Mouse (Mus musculus) stomach, postnatal 0 days (tissue): Measurements from ENCODE around the gene Slc16a10. TPM values are rescaled to one million over a fixed set of nuclear protein-coding genes. Genes with fewer than 3 reads are reported as not detected.

Source experiments
- ATAC-seq: fragments of 200-750 bp; cut with Nextera tagmentation; 2 replicates; pipeline ENCODE4 v1.8.0; 2017; ENCODE audit not compliant: low FRiP score, low TSS enrichment
- DNase-seq: peaks from one replicate; pipeline ENCODE4 v3.0.0-alpha.2; 2016; ENCODE audit warnings: low spot score
- H3K27ac ChIP-seq: fragments of 300-500 bp; sonication (generic); replicated peaks from 2 replicates; pipeline ENCODE4 v1.5.1; 2014; ENCODE audit warnings: mild to moderate bottlenecking, control low read depth
- H3K27me3 ChIP-seq: fragments of 300-500 bp; sonication (generic); 2 replicates; pipeline ENCODE4 v1.6.1; 2014; ENCODE audit warnings: low read length; ENCODE audit not compliant: control insufficient read depth, insufficient read depth
- H3K36me3 ChIP-seq: fragments of 300-500 bp; sonication (generic); 2 replicates; pipeline ENCODE4 v1.6.1; 2014; ENCODE audit warnings: low read length, mixed read lengths; ENCODE audit not compliant: control insufficient read depth, insufficient read depth
- H3K4me1 ChIP-seq: fragments of 300-500 bp; sonication (generic); replicated peaks from 2 replicates; pipeline ENCODE4 v1.6.1; 2014; ENCODE audit warnings: antibody characterized with exemption; ENCODE audit not compliant: control insufficient read depth, insufficient read depth
- H3K4me2 ChIP-seq: fragments of 300-500 bp; sonication (generic); replicated peaks from 2 replicates; pipeline ENCODE4 v1.6.1; 2014; ENCODE audit warnings: low read depth, mild to moderate bottlenecking, control low read depth, moderate library complexity
- H3K4me3 ChIP-seq: fragments of 300-500 bp; sonication (generic); 2 replicates; pipeline ENCODE4 v1.5.1; 2014; ENCODE audit warnings: low read depth, low read length, control low read depth
- H3K9ac ChIP-seq: fragments of 300-500 bp; sonication (generic); 2 replicates; pipeline ENCODE4 v1.6.1; 2014; ENCODE audit warnings: mild to moderate bottlenecking, low read length, control low read depth, mixed read lengths
- H3K9me3 ChIP-seq: fragments of 300-500 bp; sonication (generic); 2 replicates; pipeline ENCODE4 v1.6.1; 2016; ENCODE audit warnings: low read length; ENCODE audit not compliant: control insufficient read depth
- CTCF ChIP-seq: IDR thresholded peaks from 2 replicates; pipeline ENCODE4 v1.5.1; 2016; ENCODE audit warnings: antibody characterized with exemption, low read depth, mild to moderate bottlenecking, moderate library complexity
- EP300 ChIP-seq: optimal IDR thresholded peaks from 2 replicates; pipeline ENCODE3; 2016; ENCODE audit warnings: antibody characterized with exemption
- WGBS: fragments of 180-500 bp; shearing (Covaris S2); extraction: QIAGEN DNeasy Blood & Tissue Kit; methylation state at CpG from one replicate; pipeline ENCODE4 v1.1.7; 2014; 5-methylcytosine and 5-hydroxymethylcytosine counted together
- polyA plus RNA-seq: library from polyadenylated mRNA; unstranded; fragments of >200 nt; fragmentation: Nextera tagmentation; extraction: Ambion mirVana; gene quantifications from 2 replicates; pipeline ENCODE4 v1.2.1, GENCODE M21; 2015

Slc16a10 gene
- polyA plus RNA-seq, 1 experiment from 2014 or later, result 2.6 TPM

GRCm38 (mm10) chr10:40032897-40033296 lies 109.2 kb downstream of the Slc16a10 start:
- 70% methylated on average over 2 of the region's 2 CpGs for WGBS
- Histone ChIP-seq H3K36me3 (no peaks in the 10 kb centered on the region), H3K27me3 (no peaks in the 10 kb centered on the region), H3K4me2 (no peak overlapping the region), H3K9me3 (no peaks in the 10 kb centered on the region), H3K27ac (no peak overlapping the region), H3K4me1 (no peaks in the 10 kb centered on the region), H3K9ac (no peak overlapping the region), H3K4me3 (no peak overlapping the region)
- ATAC-seq, result no peak
- no peak for DNase-seq
- TF ChIP-seq CTCF, result no peak
- no peak for TF ChIP-seq EP300

GRCm38 (mm10) chr10:40030716-40031115 lies 111.3 kb downstream of the Slc16a10 start:
- H3K4me1 ChIP-seq, result no peaks in the 10 kb centered on the region
- H3K9me3 ChIP-seq, result no peaks in the 10 kb centered on the region
- H3K4me2 ChIP-seq, result no peak overlapping the region
- no peak overlapping the region for H3K4me3 ChIP-seq
- H3K9ac ChIP-seq, result no peak overlapping the region
- no peak for DNase-seq
- 89% methylated on average over 6 of the region's 6 CpGs for whole genome bisulfite sequencing
- no peak overlapping the region for H3K27ac ChIP-seq
- no peak for ATAC-seq
- TF ChIP-seq CTCF, result no peak
- H3K36me3 ChIP-seq, result no peaks in the 10 kb centered on the region
- H3K27me3 ChIP-seq, result no peaks in the 10 kb centered on the region

- Histone ChIP-seq H3K36me3 (no peaks in the 10 kb centered on the region), H3K4me3 (no peak overlapping the region), H3K9me3 (no peaks in the 10 kb centered on the region), H3K27ac (no peak overlapping the region), H3K9ac (no peak overlapping the region), H3K27me3 (no peaks in the 10 kb centered on the region), H3K4me2 (no peak overlapping the region), H3K4me1 (no peaks in the 10 kb centered on the region)
- TF ChIP-seq EP300, result no peak
- no peak for TF ChIP-seq CTCF
- 70% methylated on average over 2 of the region's 2 CpGs for WGBS
- DNase-seq (no peak), ATAC-seq (no peak)
Observed at GRCm38 (mm10) chr10:40029610-40030009, 112.4 kb downstream of the Slc16a10 start.

GRCm38 (mm10) chr10:40028091-40028490 lies 114.0 kb downstream of the Slc16a10 start:
- no peak for DNase-seq
- WGBS, result 75% methylated on average over 8 of the region's 8 CpGs

GRCm38 (mm10) chr10:40026546-40026945 lies 115.5 kb downstream of the Slc16a10 start:
- H3K27ac ChIP-seq, result no peak overlapping the region
- ATAC-seq (no peak), DNase-seq (no peak)
- H3K9ac ChIP-seq, result no peak overlapping the region
- no peaks in the 10 kb centered on the region for H3K9me3 ChIP-seq
- H3K27me3 ChIP-seq, result no peaks in the 10 kb centered on the region
- H3K36me3 ChIP-seq, result no peaks in the 10 kb centered on the region
- no peaks in the 10 kb centered on the region for H3K4me1 ChIP-seq
- H3K4me3 ChIP-seq, result no peak overlapping the region
- TF ChIP-seq EP300 (no peak), CTCF (no peak)
- H3K4me2 ChIP-seq, result no peak overlapping the region
- WGBS, result 88% methylated on average over 5 of the region's 5 CpGs

More at GRCm38 (mm10) chr10:40028091-40028490, 114.0 kb downstream of the Slc16a10 start:
- no peaks in the 10 kb centered on the region for H3K4me1 ChIP-seq
- H3K36me3 ChIP-seq, result no peaks in the 10 kb centered on the region
- TF ChIP-seq EP300, result no peak
- TF ChIP-seq CTCF, result no peak
- H3K27me3 ChIP-seq, result no peaks in the 10 kb centered on the region
- H3K4me3 ChIP-seq, result no peak overlapping the region
- no peak overlapping the region for H3K9ac ChIP-seq
- no peak for ATAC-seq
- H3K9me3 ChIP-seq, result no peaks in the 10 kb centered on the region
- no peak overlapping the region for H3K27ac ChIP-seq
- H3K4me2 ChIP-seq, result no peak overlapping the region

- no peak overlapping the region for H3K27ac ChIP-seq
- H3K36me3 ChIP-seq, result no peaks in the 10 kb centered on the region
- DNase-seq, result no peak
- WGBS, result 50% methylated on average over 8 of the region's 8 CpGs
- H3K27me3 ChIP-seq, result no peaks in the 10 kb centered on the region
- no peak for ATAC-seq
- no peak overlapping the region for H3K9ac ChIP-seq
- H3K4me2 ChIP-seq, result peak overlapping the region; percentile 98
- TF ChIP-seq EP300, result no peak
- no peak for TF ChIP-seq CTCF
- peak overlapping the region; percentile 53 for H3K4me3 ChIP-seq
- no peaks in the 10 kb centered on the region for H3K9me3 ChIP-seq
- no peaks in the 10 kb centered on the region for H3K4me1 ChIP-seq
Observed at GRCm38 (mm10) chr10:40025560-40025959, 116.5 kb downstream of the Slc16a10 start.
